Mouse (Mus musculus) brain, embryonic 14.5 days (tissue): ENCODE measurements around the gene Gm44973.

ENCODE experiments used
- CTCF ChIP-seq: fragments of 200-500 bp; IDR thresholded peaks from 2 replicates; pipeline ENCODE4 v1.5.1; 2012; ENCODE audit warnings: inconsistent platforms, mild to moderate bottlenecking, moderate library complexity, borderline replicate concordance; ENCODE audit not compliant: insufficient read depth, insufficient read length; ENCODE audit errors: extremely low read depth
- POLR2A ChIP-seq: fragments of 200-500 bp; IDR thresholded peaks from 2 replicates; pipeline ENCODE4 v1.6.1; 2012; ENCODE audit warnings: mild to moderate bottlenecking, inconsistent platforms, borderline replicate concordance; ENCODE audit not compliant: poor library complexity, insufficient read depth, insufficient read length, severe bottlenecking; ENCODE audit errors: extremely low read depth

DNA sequence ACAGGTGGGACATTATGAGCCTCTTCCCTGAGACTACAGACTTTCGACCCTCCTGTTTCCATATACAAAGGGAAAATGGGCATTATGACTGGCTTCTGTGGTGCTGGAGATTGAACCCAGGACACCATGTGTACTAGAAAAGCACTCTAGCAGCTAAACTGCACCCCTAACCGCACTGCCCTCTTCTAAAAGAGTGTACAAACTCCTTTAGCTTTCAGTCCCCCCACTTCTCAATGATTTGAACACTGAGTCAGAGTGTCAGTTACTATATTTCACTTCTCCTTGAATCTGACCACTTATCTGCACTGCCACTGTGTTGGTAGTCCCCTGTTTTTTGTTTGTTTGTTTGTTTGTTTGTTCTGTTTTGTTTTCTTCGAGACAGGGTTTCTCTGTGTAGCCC is 18.5 kb downstream of the Gm44973 start, which contains the start of gene 4632433K11Rik:
- no peak for TF ChIP-seq POLR2A
- TF ChIP-seq CTCF: no peak
